Mouse (Mus musculus) ZHBTc4 (cell line): Measurements from ENCODE around the gene Exoc7.

Source experiments
- DNase-seq: peaks from one replicate; pipeline ENCODE4 v3.0.0-alpha.2; 2011; ENCODE audit warnings: low read depth, low spot score

Exoc7 gene

GRCm38 (mm10) chr11:116307019-116307725 lies at the start of gene Exoc7:
Gene Exoc7 (minus strand): TSS chr11:116307233.
- DNase-seq, result no peak

- DNase-seq, result no peak
Observed at GRCm38 (mm10) chr11:116354521-116354920, 47.5 kb upstream of the Exoc7 start.

- DNase-seq, result no peak
Observed at GRCm38 (mm10) chr11:116353535-116353934, 46.5 kb upstream of the Exoc7 start.

GRCm38 (mm10) chr11:116351294-116351693 lies 44.3 kb upstream of the Exoc7 start:
- DNase-seq, result peak; percentile 39

- DNase-seq, result no peak
Observed at GRCm38 (mm10) chr11:116347955-116348354, 40.9 kb upstream of the Exoc7 start.

- no peak for DNase-seq
Observed at GRCm38 (mm10) chr11:116347012-116347411, 40.0 kb upstream of the Exoc7 start.

GRCm38 (mm10) chr11:116342069-116342791 lies 35.2 kb upstream of the Exoc7 start:
- DNase-seq, result no peak

GRCm38 (mm10) chr11:116337531-116337930 lies 30.5 kb upstream of the Exoc7 start:
- no peak for DNase-seq

GRCm38 (mm10) chr11:116337000-116337399 lies 30.0 kb upstream of the Exoc7 start:
- no peak for DNase-seq

- DNase-seq, result no peak
Observed at GRCm38 (mm10) chr11:116336393-116336792, 29.4 kb upstream of the Exoc7 start.

- DNase-seq, result peak; percentile 97
Observed at GRCm38 (mm10) chr11:116335244-116336036, 28.4 kb upstream of the Exoc7 start, which contains the start of gene Foxj1. Gene Foxj1 (minus strand): TSS chr11:116335399.

GRCm38 (mm10) chr11:116334417-116334782 lies 27.4 kb upstream of the Exoc7 start:
- peak; percentile 36 for DNase-seq

- DNase-seq, result no peak
Observed at GRCm38 (mm10) chr11:116333526-116334416, 26.7 kb upstream of the Exoc7 start.

- no peak for DNase-seq
Observed at GRCm38 (mm10) chr11:116332983-116333270, 25.9 kb upstream of the Exoc7 start.

GRCm38 (mm10) chr11:116332232-116332982 lies 25.4 kb upstream of the Exoc7 start:
- no peak for DNase-seq

GRCm38 (mm10) chr11:116330211-116330518 lies 23.1 kb upstream of the Exoc7 start:
- no peak for DNase-seq

- DNase-seq, result peak; percentile 86
Observed at GRCm38 (mm10) chr11:116329314-116330210, 22.5 kb upstream of the Exoc7 start.

GRCm38 (mm10) chr11:116326963-116327603 lies 20.1 kb upstream of the Exoc7 start:
- peak; percentile 53 for DNase-seq
